Mouse (Mus musculus): ENCODE results near the gene Atg9a. TPM values are rescaled to one million over a fixed set of nuclear protein-coding genes. Genes with fewer than 3 reads are reported as not detected.
A peak's percentile ranks its signal among the peaks of the same experiment; 100 is the strongest.
"Not testable (repeated sequence)": the region's sequence is repeated elsewhere in the genome, so short reads cannot be mapped to it uniquely, and the experiment has no call there.

Atg9a gene
- polyA plus RNA-seq (2015; fragmentation: Nextera tagmentation; extraction: Ambion mirVana) = 21.9 and 27.6 TPM in 2 replicates

DNA sequence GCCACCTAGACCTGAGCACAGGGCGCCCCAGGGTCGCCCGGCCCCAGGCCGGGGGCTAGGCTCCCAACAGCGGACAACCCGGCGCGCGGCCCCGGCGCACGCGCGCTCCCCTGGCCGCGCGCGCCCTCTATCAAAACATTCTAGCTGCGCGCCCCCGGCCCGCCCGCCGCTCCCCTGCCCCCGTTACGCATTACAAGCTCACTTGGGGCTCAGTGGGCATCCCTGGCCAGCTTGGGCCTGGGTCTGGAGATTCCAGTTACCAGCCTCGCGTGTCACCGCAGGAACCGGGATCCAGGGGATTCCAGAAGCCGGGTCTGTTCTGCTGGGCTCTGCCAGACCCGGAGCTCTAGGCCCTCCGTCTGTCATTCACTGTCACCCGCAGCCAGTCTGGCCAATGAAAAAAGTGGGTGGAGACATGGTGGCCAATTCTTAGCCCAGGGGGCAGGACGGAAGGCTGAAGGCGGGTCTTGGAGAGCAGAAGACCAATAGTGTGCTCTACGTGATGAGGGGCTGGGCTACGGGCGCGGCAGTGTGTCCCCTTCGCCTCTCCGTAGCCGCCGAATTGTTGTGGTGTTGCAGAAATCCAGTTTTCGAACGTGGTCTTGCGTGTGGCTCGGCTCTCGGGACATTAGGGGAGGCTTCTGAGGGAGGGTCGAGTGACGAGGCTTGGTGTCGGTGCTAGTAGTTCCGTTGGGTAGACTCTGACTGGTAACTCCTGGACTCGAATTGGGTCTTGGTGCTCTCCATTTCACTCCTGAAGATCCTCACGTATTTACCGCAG lies at the start of gene Atg9a, which contains the start of gene Ankzf1:
TSS of gene Atg9a (minus strand) at position 575 of the 781 bp plus-strand sequence.
TSS of gene Ankzf1 (plus strand) at position 530 of the 781 bp plus-strand sequence.
- ATAC-seq (ENCODE audit: borderline replicate concordance, extremely low read depth, low FRiP score, low TSS enrichment) = peak; percentile 99
- peak within 1 kb of the TSS; percentile 91 for H3K9ac ChIP-seq
- H3K27me3 ChIP-seq = no peaks in the 10 kb centered on the region
- WGBS = under 1% methylated on average over 55 of the region's 56 CpGs
- H3K27ac ChIP-seq = peak within 1 kb of the TSS; percentile 90
- no peaks in the 10 kb centered on the region for H3K9me3 ChIP-seq
- H3K4me3 ChIP-seq = peak within 1 kb of the TSS; percentile 87
- peaks cover 19% of the 10 kb centered on the region for H3K4me1 ChIP-seq
- peaks cover 17% of the 10 kb centered on the region for H3K36me3 ChIP-seq
- H3K4me2 ChIP-seq = peak within 1 kb of the TSS; percentile 90

GRCm38 (mm10) chr1:75239591-75239990 lies 47.6 kb upstream of the Atg9a start:
- Histone ChIP-seq H3K4me1 (peaks cover 19% of the 10 kb centered on the region), H3K4me3 (no peak overlapping the region), H3K9ac (no peak overlapping the region), H3K27ac (no peak overlapping the region), H3K27me3 (no peaks in the 10 kb centered on the region), H3K9me3 (no peaks in the 10 kb centered on the region), H3K4me2 (no peak overlapping the region), H3K36me3 (peaks cover 6% of the 10 kb centered on the region; the same call in 1 of the 2 replicates)
- 78% methylated on average over 10 of the region's 10 CpGs for WGBS
- ATAC-seq (ENCODE audit: borderline replicate concordance, extremely low read depth, low FRiP score, low TSS enrichment) = no peak

- peak within 1 kb of the TSS; percentile 87 for H3K27ac ChIP-seq
- no peaks in the 10 kb centered on the region for H3K27me3 ChIP-seq
- H3K9ac ChIP-seq = peak within 1 kb of the TSS; percentile 78
- ATAC-seq (ENCODE audit: borderline replicate concordance, extremely low read depth, low FRiP score, low TSS enrichment) = peak; percentile 93
- no peaks in the 10 kb centered on the region for H3K36me3 ChIP-seq
- no peaks in the 10 kb centered on the region for H3K9me3 ChIP-seq
- WGBS = under 1% methylated on average over 64 of the region's 64 CpGs
- H3K4me3 ChIP-seq = peak within 1 kb of the TSS; percentile 80
- H3K4me1 ChIP-seq = peaks cover 23% of the 10 kb centered on the region
- peak within 1 kb of the TSS; percentile 96 for H3K4me2 ChIP-seq
Measured at GRCm38 (mm10) chr1:75236117-75237050, 44.4 kb upstream of the Atg9a start, which contains the start of gene Dnajb2. Gene Dnajb2 (plus strand): TSS chr1:75236406.

- H3K27ac ChIP-seq = no peak overlapping the region
- H3K4me2 ChIP-seq = peak overlapping the region; percentile 16
- no peaks in the 10 kb centered on the region for H3K36me3 ChIP-seq
- no peaks in the 10 kb centered on the region for H3K9me3 ChIP-seq
- peaks cover 23% of the 10 kb centered on the region for H3K4me1 ChIP-seq
- WGBS = 2% methylated on average over 8 of the region's 8 CpGs
- H3K4me3 ChIP-seq = no peak overlapping the region
- no peak overlapping the region for H3K9ac ChIP-seq
- no peaks in the 10 kb centered on the region for H3K27me3 ChIP-seq
- no peak for ATAC-seq (ENCODE audit: borderline replicate concordance, extremely low read depth, low FRiP score, low TSS enrichment)
Measured at GRCm38 (mm10) chr1:75234606-75235005, 42.6 kb upstream of the Atg9a start.

- WGBS = 63% methylated on average over 4 of the region's 4 CpGs
- ATAC-seq (ENCODE audit: borderline replicate concordance, extremely low read depth, low FRiP score, low TSS enrichment); H3K27me3 ChIP-seq: not testable (repeated sequence)
Measured at GRCm38 (mm10) chr1:75232489-75232888, 40.5 kb upstream of the Atg9a start.

GRCm38 (mm10) chr1:75231664-75232152 lies 39.7 kb upstream of the Atg9a start, which contains the start of gene A630095N17Rik:
Gene A630095N17Rik (minus strand): TSS chr1:75232102.
- Histone ChIP-seq H3K9me3 (no peaks in the 10 kb centered on the region), H3K27ac (no peak within 1 kb of the TSS), H3K4me2 (no peak within 1 kb of the TSS), H3K9ac (no peak within 1 kb of the TSS), H3K4me1 (peaks cover 13% of the 10 kb centered on the region), H3K4me3 (no peak within 1 kb of the TSS), H3K36me3 (no peaks in the 10 kb centered on the region), H3K27me3 (no peaks in the 10 kb centered on the region)
- WGBS = 67% methylated on average over 5 of the region's 5 CpGs
- no peak for ATAC-seq (ENCODE audit: borderline replicate concordance, extremely low read depth, low FRiP score, low TSS enrichment)

More at GRCm38 (mm10) chr1:75232489-75232888, 40.5 kb upstream of the Atg9a start:
- H3K9ac ChIP-seq, H3K27ac ChIP-seq, H3K9me3 ChIP-seq, H3K36me3 ChIP-seq, H3K4me2 ChIP-seq, H3K4me3 ChIP-seq: not testable (repeated sequence)
- peaks cover 20% of the 10 kb centered on the region for H3K4me1 ChIP-seq

DNA sequence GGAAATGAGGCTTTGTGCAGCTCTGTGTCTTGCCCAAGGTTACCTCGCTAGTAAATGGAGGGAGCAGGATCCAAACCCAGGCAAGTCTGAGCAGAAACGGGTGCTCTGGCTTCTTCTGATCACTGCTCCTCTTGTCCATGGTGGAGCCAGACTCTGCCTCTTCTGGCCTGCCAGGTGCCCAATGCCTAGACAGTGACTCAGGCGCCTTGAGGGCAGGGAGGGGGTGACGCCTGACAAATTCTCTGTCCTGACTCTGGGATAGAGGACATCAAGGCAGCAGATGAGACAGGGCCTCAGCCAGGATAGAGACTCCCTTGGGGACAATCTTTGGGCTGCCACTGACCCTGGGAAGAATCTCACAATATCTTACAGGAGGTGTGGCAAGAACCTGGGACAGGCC lies 39.2 kb upstream of the Atg9a start:
- no peaks in the 10 kb centered on the region for H3K36me3 ChIP-seq
- H3K27me3 ChIP-seq = no peaks in the 10 kb centered on the region
- 68% methylated on average over 4 of the region's 4 CpGs for WGBS
- no peak for ATAC-seq (ENCODE audit: borderline replicate concordance, extremely low read depth, low FRiP score, low TSS enrichment)
- H3K4me3 ChIP-seq = no peak overlapping the region
- H3K9ac ChIP-seq = no peak overlapping the region
- H3K4me1 ChIP-seq = peaks cover 12% of the 10 kb centered on the region; the same call in 1 of the 2 replicates
- H3K4me2 ChIP-seq = no peak overlapping the region
- H3K9me3 ChIP-seq = no peaks in the 10 kb centered on the region
- H3K27ac ChIP-seq = no peak overlapping the region

GRCm38 (mm10) chr1:75230335-75230994 lies 38.5 kb upstream of the Atg9a start:
- no peak for ATAC-seq (ENCODE audit: borderline replicate concordance, extremely low read depth, low FRiP score, low TSS enrichment)
- WGBS = 75% methylated on average over 7 of the region's 7 CpGs

GRCm38 (mm10) chr1:75229158-75229557 lies 37.2 kb upstream of the Atg9a start:
- WGBS = 57% methylated on average over 4 of the region's 4 CpGs
- H3K27me3 ChIP-seq = no peaks in the 10 kb centered on the region
- no peak for ATAC-seq (ENCODE audit: borderline replicate concordance, extremely low read depth, low FRiP score, low TSS enrichment)

More at GRCm38 (mm10) chr1:75230335-75230994, 38.5 kb upstream of the Atg9a start:
- Histone ChIP-seq H3K4me1 (peaks cover 7% of the 10 kb centered on the region; the same call in 1 of the 2 replicates), H3K27me3 (no peaks in the 10 kb centered on the region), H3K27ac (no peak overlapping the region), H3K9ac (no peak overlapping the region), H3K9me3 (no peaks in the 10 kb centered on the region), H3K4me2 (no peak overlapping the region), H3K36me3 (no peaks in the 10 kb centered on the region), H3K4me3 (no peak overlapping the region)

GRCm38 (mm10) chr1:75227653-75228052 lies 35.7 kb upstream of the Atg9a start:
- 59% methylated on average over 1 of the region's 1 CpGs for WGBS
- H3K9ac ChIP-seq = no peak overlapping the region
- no peaks in the 10 kb centered on the region for H3K27me3 ChIP-seq
- no peaks in the 10 kb centered on the region for H3K4me1 ChIP-seq
- H3K27ac ChIP-seq = no peak overlapping the region
- H3K9me3 ChIP-seq = no peaks in the 10 kb centered on the region
- no peak overlapping the region for H3K4me2 ChIP-seq
- no peaks in the 10 kb centered on the region for H3K36me3 ChIP-seq
- ATAC-seq (ENCODE audit: borderline replicate concordance, extremely low read depth, low FRiP score, low TSS enrichment) = no peak
- H3K4me3 ChIP-seq = no peak overlapping the region

More at GRCm38 (mm10) chr1:75229158-75229557, 37.2 kb upstream of the Atg9a start:
- Histone ChIP-seq H3K9ac (no peak overlapping the region), H3K27ac (no peak overlapping the region), H3K4me1 (no peaks in the 10 kb centered on the region), H3K4me2 (no peak overlapping the region), H3K36me3 (no peaks in the 10 kb centered on the region), H3K9me3 (no peaks in the 10 kb centered on the region), H3K4me3 (no peak overlapping the region)

DNA sequence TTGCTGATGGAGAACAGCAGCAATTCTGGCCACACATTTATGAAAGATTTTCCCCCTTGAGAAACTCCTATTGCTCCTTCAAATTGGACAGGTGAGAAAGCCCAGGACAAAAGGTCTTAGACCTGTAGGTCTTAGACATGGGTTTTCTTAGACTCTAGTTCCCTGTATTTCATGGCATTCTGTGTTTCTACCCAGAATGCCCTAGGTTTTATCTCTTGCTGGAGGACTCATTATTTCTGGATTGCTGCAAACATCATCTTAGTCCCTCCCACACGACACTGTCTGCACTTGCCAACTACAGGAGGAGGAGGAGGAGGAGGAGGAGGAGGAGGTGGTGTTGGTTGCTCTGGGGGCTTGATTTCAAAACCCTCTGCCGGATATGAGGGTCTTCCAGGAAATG lies 34.1 kb upstream of the Atg9a start:
- Histone ChIP-seq H3K27me3 (peaks cover 6% of the 10 kb centered on the region; the same call in 1 of the 2 replicates), H3K4me2 (no peak overlapping the region), H3K27ac (no peak overlapping the region), H3K4me1 (no peaks in the 10 kb centered on the region), H3K9ac (no peak overlapping the region), H3K9me3 (no peaks in the 10 kb centered on the region), H3K4me3 (no peak overlapping the region), H3K36me3 (no peaks in the 10 kb centered on the region)
- WGBS = 43% methylated on average over 2 of the region's 2 CpGs
- ATAC-seq (ENCODE audit: borderline replicate concordance, extremely low read depth, low FRiP score, low TSS enrichment) = no peak
